Mouse (Mus musculus) megakaryocyte, adult 5-6 weeks (primary cell): ENCODE results near the gene Exd1. TPM values are rescaled to one million over a fixed set of nuclear protein-coding genes. Genes with fewer than 3 reads are reported as not detected.

Source experiments
- ATAC-seq: 2 replicates; pipeline ENCODE4 v1.8.0; 2016; ENCODE audit warnings: mild to moderate bottlenecking, inconsistent platforms; ENCODE audit not compliant: poor library complexity, severe bottlenecking
- total RNA-seq, 2 experiments: library from RNA; stranded (forward) in 1 of 2; stranded (reverse) in 1 of 2; fragments of 153-499, 151-499 nt in 1 of 2; fragments of 221-1000, 200-1000 nt in 1 of 2; gene quantifications; 2 replicates each; pipeline versions ENCODE4 v1.2.3 to v1.2.4; 2015 to 2017

Gene Exd1
- total RNA-seq, 2 experiments from 2014 or later: 0.04 TPM; not detected in 1

GRCm38 (mm10) chr2:119476166-119476565 is 71.3 kb downstream of the Exd1 start:
- ATAC-seq: no peak

Other genes starting within 250 kb of the Exd1 start
- gene Dll4, start 221.8 kb downstream of the Exd1 start, total RNA-seq (2015): 0.09 TPM in 1 of 2 replicates, not detected in the other
- not detected in 2 replicates for gene Dll4, start 221.8 kb downstream of the Exd1 start, total RNA-seq (2017)
- gene Chac1, start 196.4 kb downstream of the Exd1 start, total RNA-seq (2015): 0.39 and 1.1 TPM in 2 replicates
- 0.51 and 1.3 TPM in 2 replicates for gene Chac1, start 196.4 kb downstream of the Exd1 start, total RNA-seq (2017)
- gene Ino80, start 69.9 kb downstream of the Exd1 start, total RNA-seq (2015): 19.9 and 22.0 TPM in 2 replicates
- gene Ino80, start 69.9 kb downstream of the Exd1 start, total RNA-seq (2017): 18.6 and 22.7 TPM in 2 replicates
- 90.6 and 99.8 TPM in 2 replicates for gene Chp1, start 70 bp upstream of the Exd1 start, total RNA-seq (2015)
- gene Chp1, start 70 bp upstream of the Exd1 start, total RNA-seq (2017): 94.3 and 133 TPM in 2 replicates
- gene Nusap1, start 70.7 kb upstream of the Exd1 start, total RNA-seq (2015): 144 and 159 TPM in 2 replicates
- 156 and 168 TPM in 2 replicates for gene Nusap1, start 70.7 kb upstream of the Exd1 start, total RNA-seq (2017)
- 17.7 and 20.5 TPM in 2 replicates for gene Oip5, start 70.8 kb upstream of the Exd1 start, total RNA-seq (2015)
- gene Oip5, start 70.8 kb upstream of the Exd1 start, total RNA-seq (2017): 15.3 and 17.2 TPM in 2 replicates
- 15.8 and 16.4 TPM in 2 replicates for gene Ndufaf1, start 115.2 kb upstream of the Exd1 start, total RNA-seq (2015)
- gene Ndufaf1, start 115.2 kb upstream of the Exd1 start, total RNA-seq (2017): 8.8 and 13.0 TPM in 2 replicates
- 29.7 and 32.6 TPM in 2 replicates for gene Rtf1, start 127.4 kb upstream of the Exd1 start, total RNA-seq (2015)
- 26.7 and 27.0 TPM in 2 replicates for gene Rtf1, start 127.4 kb upstream of the Exd1 start, total RNA-seq (2017)
- gene Itpka, start 194.7 kb upstream of the Exd1 start, total RNA-seq (2015): 0.07 and 0.23 TPM in 2 replicates
- 0.37 and 1.0 TPM in 2 replicates for gene Itpka, start 194.7 kb upstream of the Exd1 start, total RNA-seq (2017)
- gene Ltk, start 212.8 kb upstream of the Exd1 start, total RNA-seq (2015): not detected in 2 replicates
- not detected in 2 replicates for gene Ltk, start 212.8 kb upstream of the Exd1 start, total RNA-seq (2017)
- 2.9 and 3.9 TPM in 2 replicates for gene Rpap1, start 239.9 kb upstream of the Exd1 start, total RNA-seq (2015)
- gene Rpap1, start 239.9 kb upstream of the Exd1 start, total RNA-seq (2017): 5.0 and 6.4 TPM in 2 replicates